Mouse (Mus musculus): ENCODE measurements around the gene Csnk1g1.

DNA sequence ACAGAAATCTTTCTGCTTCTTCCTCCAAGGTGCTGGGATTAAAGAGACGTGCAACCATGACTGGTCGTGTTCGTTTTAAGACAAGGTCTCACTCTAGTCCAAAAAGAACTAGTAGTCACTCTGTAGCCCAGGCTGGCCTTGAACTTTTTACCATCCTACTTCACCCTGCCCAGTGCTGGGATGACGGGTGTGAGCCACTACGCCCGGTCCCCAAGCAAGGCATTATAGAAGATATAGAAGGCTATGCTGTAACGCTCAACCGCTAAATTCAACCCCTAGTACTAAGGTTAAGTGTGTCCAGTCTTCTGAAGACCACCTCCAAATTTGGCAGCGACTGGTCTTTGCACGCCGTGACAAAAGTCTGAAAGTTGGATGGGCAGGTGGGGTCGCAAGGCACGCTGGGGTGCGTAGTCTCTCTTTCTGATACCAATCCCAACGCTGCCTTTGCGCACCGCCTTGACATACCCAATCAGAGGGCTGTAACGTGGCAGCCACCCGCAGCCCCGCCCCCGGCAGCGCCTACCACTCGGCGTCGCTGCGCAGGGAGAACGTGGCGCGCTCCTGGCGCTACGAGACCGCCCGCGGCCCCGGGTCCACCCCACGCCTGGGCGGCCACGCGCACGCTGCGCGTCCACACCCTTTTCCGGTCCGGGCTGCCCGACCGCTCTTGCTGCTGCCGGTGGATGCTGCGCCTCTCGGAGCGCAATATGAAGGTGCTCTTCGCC is 151.0 kb downstream of the Csnk1g1 start, which contains the start of gene Ppib:
- TF ChIP-seq CTCF (IDR thresholded peaks at IDR 0.05; ENCODE audit: extremely low read depth, insufficient read depth, insufficient read length, insufficient replicate concordance): no peak
- TF ChIP-seq POLR2A (IDR thresholded peaks at IDR 0.05; ENCODE audit: low read depth, low read length): peak; percentile 87
